Mouse (Mus musculus) inflammation-experienced regulatory T-cells (primary cell): ENCODE results near the gene Gpcpd1. TPM values are rescaled to one million over a fixed set of nuclear protein-coding genes. Genes with fewer than 3 reads are reported as not detected.

Experiments
- polyA plus RNA-seq, 2 experiments: library from polyadenylated mRNA; unstranded; fragments of 100-300 nt; shearing (Covaris generic); gene quantifications; one replicate each; pipeline ENCODE4 v1.2.1; 2017

The Gpcpd1 gene
- 10 to 100 TPM; 67.7 to 85.4 TPM for polyA plus RNA-seq

GRCm38 (mm10) chr2:132587240-132587779 lies at the start of gene Gpcpd1:
Gpcpd1 (minus strand) TSS chr2:132587729.

Other genes starting within 250 kb of the Gpcpd1 start
- 1 to 10 TPM in 1 of 2 experiments, under 1 TPM in 1; 0.37 to 1.7 TPM for gene Prokr2, start 202.3 kb downstream of the Gpcpd1 start, polyA plus RNA-seq
- gene Shld1, start 99.2 kb upstream of the Gpcpd1 start, polyA plus RNA-seq: 10 to 100 TPM; 20.5 to 47.4 TPM
- gene Chgb, start 193.5 kb upstream of the Gpcpd1 start, polyA plus RNA-seq: under 1 TPM; 0.10 to 0.39 TPM
- gene Trmt6, start 228.3 kb upstream of the Gpcpd1 start, polyA plus RNA-seq: 10 to 100 TPM; 34.6 to 41.5 TPM
- 1 to 10 TPM; 2.6 to 3.3 TPM for gene Mcm8, start 228.4 kb upstream of the Gpcpd1 start, polyA plus RNA-seq